Comparison of ENCODE assay signal across 10 mouse cellular contexts in the genomic region with DNA sequence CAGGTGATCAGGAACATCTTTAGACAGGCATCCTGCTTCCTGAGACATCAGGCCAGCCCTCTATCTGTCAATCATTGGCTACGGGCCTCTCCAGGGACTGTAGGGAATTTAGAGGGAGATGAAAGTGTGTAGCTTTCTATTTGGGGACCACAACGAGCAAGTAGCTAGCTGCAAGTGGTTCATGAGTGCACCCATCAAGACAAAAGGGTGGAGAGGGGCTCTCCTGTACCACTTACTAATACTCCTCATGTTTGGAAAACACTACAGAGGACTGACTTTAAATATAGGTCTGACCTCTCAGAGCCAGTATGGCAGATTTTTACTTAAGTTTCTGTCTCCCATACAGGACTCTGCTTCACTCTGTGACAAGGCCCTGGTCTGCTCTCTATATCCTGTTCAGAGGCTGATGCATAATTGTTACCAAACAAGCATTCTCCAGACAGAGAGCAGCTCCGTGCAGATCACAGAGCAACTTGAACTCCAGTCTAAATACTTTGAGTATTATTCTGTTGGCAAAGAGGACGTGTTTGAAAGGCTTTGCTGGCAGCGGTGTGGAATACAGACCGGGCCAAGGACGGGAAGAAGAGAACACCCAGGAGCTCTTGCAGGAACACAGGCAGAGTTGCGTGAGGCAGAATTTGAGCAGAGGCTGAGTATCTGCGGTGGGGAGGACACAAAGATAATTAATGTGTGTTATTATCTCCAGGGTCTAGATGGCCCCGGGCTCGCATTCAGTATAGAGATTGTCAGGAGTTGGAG. TPM values are rescaled to one million over a fixed set of nuclear protein-coding genes. Genes with fewer than 3 reads are reported as not detected.
DNase-seq lines count a peak whose midpoint lies in the region; ATAC-seq and TF ChIP-seq lines count a peak whose summit lies in the region.
"Had no signal": no experiment of that assay in that cellular context is flagged by ENCODE, and none has a peak within 500 bp of the region (broad histone marks: within the 10 kb centered on the region; RNA-seq: fewer than 3 reads in every experiment).

No protein-coding gene starts in this region.

- H3K27ac ChIP-seq in forebrain, embryonic 14.5 days (ENCODE audit: low read depth, low read length), result no peak overlapping the region
- no peak overlapping the region for H3K27ac ChIP-seq in forebrain, embryonic 11.5 days (ENCODE audit: low read depth, low read length)
- peak overlapping the region; percentile 31 for H3K27ac ChIP-seq in embryonic facial prominence, embryonic 11.5 days (replicated peaks; ENCODE audit: low read depth, low read length)
- peak overlapping the region; percentile 70 for H3K27ac ChIP-seq in heart, postnatal 0 days (ENCODE audit: low read depth)
- peak overlapping the region; percentile 87 for H3K27ac ChIP-seq in lung, embryonic 15.5 days
- no peak overlapping the region for H3K27ac ChIP-seq in liver, embryonic 12.5 days
- H3K27ac ChIP-seq: liver, embryonic 14.5 days had no signal

- H3K27me3 ChIP-seq in forebrain, embryonic 14.5 days (replicated peaks; ENCODE audit: control insufficient read depth, insufficient read depth, low read length), result no peaks in the 10 kb centered on the region
- no peaks in the 10 kb centered on the region for H3K27me3 ChIP-seq in forebrain, embryonic 11.5 days (ENCODE audit: control insufficient read depth, insufficient read depth, low read length)
- no peaks in the 10 kb centered on the region for H3K27me3 ChIP-seq in embryonic facial prominence, embryonic 11.5 days (ENCODE audit: control insufficient read depth, insufficient read depth, low read length)
- H3K27me3 ChIP-seq in heart, postnatal 0 days (ENCODE audit: control insufficient read depth, insufficient read depth, low read length), result no peaks in the 10 kb centered on the region
- no peaks in the 10 kb centered on the region for H3K27me3 ChIP-seq in lung, embryonic 15.5 days
- no peaks in the 10 kb centered on the region for H3K27me3 ChIP-seq in liver, embryonic 12.5 days (replicated peaks)

- DNase-seq in forebrain, embryonic 14.5 days (ENCODE audit: low spot score), result peak; percentile 37
- no peak for DNase-seq in forebrain, embryonic 11.5 days (ENCODE audit: low spot score)
- no peak for DNase-seq in embryonic facial prominence, embryonic 11.5 days (ENCODE audit: low spot score)
- DNase-seq in heart, postnatal 0 days (ENCODE audit: low spot score), result peak; percentile 65
- no peak for DNase-seq in retina, postnatal 1 day
- DNase-seq in right cerebral cortex, adult 2 months (ENCODE audit: low spot score in 2 of 2), result no peak

- no peak for TF ChIP-seq EP300 in heart, postnatal 0 days (IDR thresholded peaks at IDR 0.05; ENCODE audit: low read depth)

- WGBS in forebrain, embryonic 14.5 days, result 55% methylated on average over 11 of the region's 11 CpGs
- 71% methylated on average over 11 of the region's 11 CpGs for WGBS in forebrain, embryonic 11.5 days
- 48% methylated on average over 11 of the region's 11 CpGs for WGBS in embryonic facial prominence, embryonic 11.5 days
- 20% methylated on average over 11 of the region's 11 CpGs for WGBS in heart, postnatal 0 days
- 18% methylated on average over 11 of the region's 11 CpGs for WGBS in lung, embryonic 15.5 days
- WGBS in liver, embryonic 12.5 days (ENCODE audit: insufficient replicate concordance), result 60% methylated on average over 11 of the region's 11 CpGs

- no peaks in the 10 kb centered on the region for H3K36me3 ChIP-seq in forebrain, embryonic 14.5 days (ENCODE audit: control insufficient read depth, insufficient read depth, low read length)
- no peaks in the 10 kb centered on the region for H3K36me3 ChIP-seq in forebrain, embryonic 11.5 days (ENCODE audit: control insufficient read depth, insufficient read depth, low read length)
- no peaks in the 10 kb centered on the region for H3K36me3 ChIP-seq in embryonic facial prominence, embryonic 11.5 days (replicated peaks; ENCODE audit: control insufficient read depth, insufficient read depth, low read depth, low read length)
- H3K36me3 ChIP-seq in heart, postnatal 0 days (replicated peaks; ENCODE audit: control insufficient read depth, insufficient read depth, low read length), result no peaks in the 10 kb centered on the region
- no peaks in the 10 kb centered on the region for H3K36me3 ChIP-seq in lung, embryonic 15.5 days
- no peaks in the 10 kb centered on the region for H3K36me3 ChIP-seq in liver, embryonic 12.5 days

- no peaks in the 10 kb centered on the region for H3K9me3 ChIP-seq in forebrain, embryonic 14.5 days (replicated peaks; ENCODE audit: control insufficient read depth, low read length)
- H3K9me3 ChIP-seq in forebrain, embryonic 11.5 days (ENCODE audit: control insufficient read depth, low read length), result no peaks in the 10 kb centered on the region
- H3K9me3 ChIP-seq in embryonic facial prominence, embryonic 11.5 days (replicated peaks; ENCODE audit: control insufficient read depth, low read length), result no peaks in the 10 kb centered on the region
- no peaks in the 10 kb centered on the region for H3K9me3 ChIP-seq in heart, postnatal 0 days (replicated peaks; ENCODE audit: control insufficient read depth, low read length)
- no peaks in the 10 kb centered on the region for H3K9me3 ChIP-seq in lung, embryonic 15.5 days
- H3K9me3 ChIP-seq in liver, embryonic 12.5 days (replicated peaks), result no peaks in the 10 kb centered on the region

- H3K4me3 ChIP-seq in forebrain, embryonic 14.5 days (ENCODE audit: low read depth, low read length), result no peak overlapping the region
- H3K4me3 ChIP-seq in forebrain, embryonic 11.5 days (ENCODE audit: low read depth, low read length), result no peak overlapping the region
- H3K4me3 ChIP-seq in embryonic facial prominence, embryonic 11.5 days (ENCODE audit: low read depth, low read length), result no peak overlapping the region
- H3K4me3 ChIP-seq in heart, postnatal 0 days (ENCODE audit: low read depth, low read length), result no peak overlapping the region
- H3K4me3 ChIP-seq in lung, embryonic 15.5 days, result no peak overlapping the region
- H3K4me3 ChIP-seq in liver, embryonic 12.5 days, result no peak overlapping the region

- ATAC-seq in forebrain, embryonic 14.5 days, result no peak; the same call in 1 of the 2 replicates
- no peak for ATAC-seq in forebrain, embryonic 11.5 days (replicated peaks; ENCODE audit: low FRiP score)
- ATAC-seq in embryonic facial prominence, embryonic 11.5 days (replicated peaks; ENCODE audit: insufficient number of reproducible peaks, low FRiP score, low TSS enrichment, low read depth), result no peak
- no peak; the same call in 1 of the 2 replicates for ATAC-seq in heart, postnatal 0 days (ENCODE audit: insufficient read depth, low read depth)
- ATAC-seq in lung, embryonic 15.5 days (ENCODE audit: borderline replicate concordance, extremely low read depth, low FRiP score, low TSS enrichment), result peak; percentile 84
- ATAC-seq in liver, embryonic 12.5 days, result no peak

- no peak overlapping the region for H3K9ac ChIP-seq in forebrain, embryonic 14.5 days (ENCODE audit: low read length)
- H3K9ac ChIP-seq in forebrain, embryonic 11.5 days (ENCODE audit: low read length), result no peak overlapping the region
- 0 out of 2 replicates have a peak overlapping the region, but pooled peaks have one; percentile 8 for H3K9ac ChIP-seq in embryonic facial prominence, embryonic 11.5 days (replicated peaks; ENCODE audit: low read length)
- H3K9ac ChIP-seq in heart, postnatal 0 days (replicated peaks; ENCODE audit: low read depth, low read length), result no peak overlapping the region
- no peak overlapping the region for H3K9ac ChIP-seq in lung, embryonic 15.5 days
- H3K9ac ChIP-seq in liver, embryonic 12.5 days, result no peak overlapping the region
- H3K9ac ChIP-seq: liver, embryonic 14.5 days had no signal

- no peak for TF ChIP-seq CTCF in heart, postnatal 0 days (IDR thresholded peaks at IDR 0.05; ENCODE audit: low read depth)

- no peak overlapping the region for H3K4me2 ChIP-seq in forebrain, embryonic 14.5 days (ENCODE audit: low read length)
- H3K4me2 ChIP-seq in forebrain, embryonic 11.5 days (ENCODE audit: low read depth, low read length, severe bottlenecking), result no peak overlapping the region
- H3K4me2 ChIP-seq in embryonic facial prominence, embryonic 11.5 days (ENCODE audit: low read depth, low read length), result no peak overlapping the region
- no peak overlapping the region for H3K4me2 ChIP-seq in heart, postnatal 0 days (ENCODE audit: low read depth, low read length)
- H3K4me2 ChIP-seq in lung, embryonic 15.5 days, result peak overlapping the region; percentile 11; the same call in 1 of the 2 replicates
- H3K4me2 ChIP-seq in liver, embryonic 12.5 days, result no peak overlapping the region

- peaks cover 11% of the 10 kb centered on the region; the same call in 1 of the 2 replicates for H3K4me1 ChIP-seq in forebrain, embryonic 14.5 days (ENCODE audit: control insufficient read depth, insufficient read depth, low read length)
- no peaks in the 10 kb centered on the region for H3K4me1 ChIP-seq in forebrain, embryonic 11.5 days (replicated peaks; ENCODE audit: control insufficient read depth, insufficient read depth, low read length)
- H3K4me1 ChIP-seq in embryonic facial prominence, embryonic 11.5 days (ENCODE audit: control insufficient read depth, insufficient read depth, low read length), result no peaks in the 10 kb centered on the region
- H3K4me1 ChIP-seq in heart, postnatal 0 days (ENCODE audit: control insufficient read depth, insufficient read depth), result peaks cover 15% of the 10 kb centered on the region
- H3K4me1 ChIP-seq in lung, embryonic 15.5 days, result peaks cover 44% of the 10 kb centered on the region
- no peaks in the 10 kb centered on the region for H3K4me1 ChIP-seq in liver, embryonic 12.5 days

RNA-seq across cellular contexts. Expression of a gene that starts 56.2 kb away (rescaled TPM):
- not detected in 2 replicates for polyA plus RNA-seq in forebrain, embryonic 14.5 days (2014; fragmentation: Nextera tagmentation; extraction: Ambion mirVana)
- polyA plus RNA-seq in forebrain, embryonic 11.5 days (2014; fragmentation: Nextera tagmentation; extraction: Ambion mirVana), result not detected in 2 replicates
- polyA plus RNA-seq in embryonic facial prominence, embryonic 11.5 days (2014; fragmentation: Nextera tagmentation; extraction: Ambion mirVana), result not detected in 2 replicates
- not detected in 2 replicates for total RNA-seq in heart, postnatal 0 days (2014; rRNA removed; ENCODE audit: low replicate concordance)
- not detected in 2 replicates for polyA plus RNA-seq in heart, postnatal 0 days (2015; fragmentation: Nextera tagmentation; extraction: Ambion mirVana)
- not detected in 2 replicates for polyA plus RNA-seq in lung, embryonic 15.5 days (2015; fragmentation: Nextera tagmentation; extraction: Ambion mirVana)
- not detected in 2 replicates for polyA plus RNA-seq in liver, embryonic 12.5 days (2016; fragmentation: Nextera tagmentation; extraction: Ambion mirVana)
- polyA plus RNA-seq: C2C12; liver, embryonic 14.5 days had no signal

Comparison
In these comparisons a context has a peak if more than half of its experiments do, and no peak if none do; other contexts are left out.
1. DNase-seq: peak in forebrain, embryonic 14.5 days (single experiment) and heart, postnatal 0 days (single experiment); none in forebrain, embryonic 11.5 days (single experiment), embryonic facial prominence, embryonic 11.5 days (single experiment), retina, postnatal 1 day (single experiment) and right cerebral cortex, adult 2 months (0 of 2).
2. H3K27ac ChIP-seq: peak in embryonic facial prominence, embryonic 11.5 days (single experiment), heart, postnatal 0 days (single experiment) and lung, embryonic 15.5 days (single experiment); none in forebrain, embryonic 14.5 days (single experiment), forebrain, embryonic 11.5 days (single experiment) and liver, embryonic 12.5 days (single experiment).